Mouse (Mus musculus) MEL (cell line): ENCODE results near the gene Gm12394. TPM values are rescaled to one million over a fixed set of nuclear protein-coding genes. Genes with fewer than 3 reads are reported as not detected.

Experiments
- DNase-seq: peaks from one replicate; pipeline ENCODE4 v3.0.0; 2011; ENCODE audit warnings: low read depth, low spot score
- H3K27ac ChIP-seq: 2 replicates; pipeline ENCODE4 v1.5.1; 2012; ENCODE audit warnings: low read depth, mild to moderate bottlenecking, control low read depth, low read length, moderate library complexity; ENCODE audit not compliant: control insufficient read depth
- H3K27me3 ChIP-seq, 2 experiments: fragments of 150-350 bp in 1 of 2; sonication (generic) in 1 of 2; 2 replicates each; pipeline ENCODE4 v1.6.1; 2012; ENCODE audit warnings: low read length in 2 of 2, mild to moderate bottlenecking in 2 of 2, improper control_type of control experiment in 1 of 2, moderate library complexity in 1 of 2; ENCODE audit not compliant: insufficient read depth in 2 of 2, control insufficient read depth in 1 of 2
- H3K36me3 ChIP-seq, 2 experiments: 2 replicates each; pipeline ENCODE4 v1.6.1; 2012 to 2014; ENCODE audit warnings: low read length in 2 of 2, improper control_type of control experiment in 1 of 2, inconsistent platforms in 1 of 2, mild to moderate bottlenecking in 1 of 2; ENCODE audit not compliant: insufficient read depth in 2 of 2, control insufficient read depth in 1 of 2
- H3K4me1 ChIP-seq, 2 experiments: fragments of 150-350 bp in 1 of 2; sonication (generic) in 1 of 2; 2 replicates each; pipeline ENCODE4 v1.6.1; 2012; ENCODE audit warnings: low read length in 2 of 2, improper control_type of control experiment in 1 of 2, mild to moderate bottlenecking in 1 of 2; ENCODE audit not compliant: insufficient read depth in 2 of 2, control insufficient read depth in 1 of 2
- H3K4me3 ChIP-seq, 2 experiments: fragments of 150-350 bp in 1 of 2; sonication (generic) in 1 of 2; 2 replicates each; pipeline ENCODE4 v1.5.1; 2012; ENCODE audit warnings: low read depth in 2 of 2, low read length in 2 of 2, mild to moderate bottlenecking in 2 of 2, moderate library complexity in 2 of 2, control low read depth in 1 of 2, improper control_type of control experiment in 1 of 2; ENCODE audit not compliant: control insufficient read depth in 1 of 2, insufficient read depth in 1 of 2
- H3K79me2 ChIP-seq: 2 replicates; pipeline ENCODE4 v1.6.1; 2012; ENCODE audit warnings: mild to moderate bottlenecking, low read length, moderate library complexity; ENCODE audit not compliant: control insufficient read depth, poor library complexity, insufficient read depth
- H3K9ac ChIP-seq: 2 replicates; pipeline ENCODE4 v1.6.1; 2012; ENCODE audit warnings: low read depth, mild to moderate bottlenecking, control low read depth, low read length, moderate library complexity; ENCODE audit not compliant: control insufficient read depth, poor library complexity, severe bottlenecking
- H3K9me3 ChIP-seq: fragments of 150-350 bp; sonication (generic); replicated peaks from 2 replicates; pipeline ENCODE4 v1.6.1; 2012; ENCODE audit warnings: mild to moderate bottlenecking, low read length, improper control_type of control experiment, moderate library complexity; ENCODE audit not compliant: insufficient read depth
- BHLHE40 ChIP-seq: IDR thresholded peaks from 2 replicates; pipeline ENCODE4 v1.6.1; 2012; ENCODE audit warnings: low read depth, mild to moderate bottlenecking, inconsistent platforms, low read length, improper control_type of control experiment, borderline replicate concordance
- CHD1 ChIP-seq: IDR thresholded peaks from 2 replicates; pipeline ENCODE4 v1.6.1; 2012; ENCODE audit warnings: low read depth, mild to moderate bottlenecking, inconsistent platforms, low read length, improper control_type of control experiment
- CTCF ChIP-seq, 3 experiments: IDR thresholded peaks in 2 of 3; conservative IDR thresholded peaks in 1 of 3; 2 replicates each; pipeline ENCODE4 v1.5.1; 2011 to 2012; ENCODE audit warnings: low read length in 3 of 3, low read depth in 2 of 3, mild to moderate bottlenecking in 2 of 3, improper control_type of control experiment in 1 of 3, inconsistent platforms in 1 of 3, mixed read lengths in 1 of 3, moderate library complexity in 1 of 3; ENCODE audit not compliant: control insufficient read depth in 1 of 3, insufficient read depth in 1 of 3, poor library complexity in 1 of 3, severe bottlenecking in 1 of 3
- E2F4 ChIP-seq: IDR thresholded peaks from 2 replicates; pipeline ENCODE4 v1.6.1; 2011; ENCODE audit warnings: low read depth, low read length, improper control_type of control experiment, borderline replicate concordance
- ELF1 ChIP-seq: IDR thresholded peaks from 2 replicates; pipeline ENCODE4 v1.6.1; 2014; ENCODE audit warnings: low read depth, mild to moderate bottlenecking, inconsistent platforms, low read length, improper control_type of control experiment, moderate library complexity
- EP300 ChIP-seq, 2 experiments: IDR thresholded peaks; 2 replicates each; pipeline ENCODE4 v1.6.1; 2011; ENCODE audit warnings: improper control_type of control experiment in 2 of 2, low read length in 2 of 2, low read depth in 1 of 2, mild to moderate bottlenecking in 1 of 2
- ETS1 ChIP-seq: IDR thresholded peaks from 2 replicates; pipeline ENCODE4 v1.6.1; 2012; ENCODE audit warnings: low read depth, mild to moderate bottlenecking, inconsistent platforms, low read length, improper control_type of control experiment, moderate library complexity
- GATA1 ChIP-seq: IDR thresholded peaks from 2 replicates; pipeline ENCODE4 v1.6.1; 2011; ENCODE audit warnings: low read depth, low read length, improper control_type of control experiment
- JUND ChIP-seq: IDR thresholded peaks from 2 replicates; pipeline ENCODE4 v1.6.1; 2011; ENCODE audit warnings: low read depth, mild to moderate bottlenecking, improper control_type of control experiment, low read length
- KAT2A ChIP-seq: conservative IDR thresholded peaks from 2 replicates; pipeline ENCODE4 v1.6.1; 2012; ENCODE audit warnings: low read depth, low read length, improper control_type of control experiment, inconsistent platforms
- MAFK ChIP-seq: IDR thresholded peaks from 2 replicates; pipeline ENCODE4 v1.6.1; 2011; ENCODE audit warnings: low read depth, mild to moderate bottlenecking, low read length, improper control_type of control experiment, borderline replicate concordance
- MAZ ChIP-seq: IDR thresholded peaks from 2 replicates; pipeline ENCODE4 v1.6.1; 2012; ENCODE audit warnings: low read depth, mild to moderate bottlenecking, inconsistent platforms, low read length, improper control_type of control experiment
- MEF2A ChIP-seq: IDR thresholded peaks from 2 replicates; pipeline ENCODE4 v1.6.1; 2014; ENCODE audit warnings: low read depth, mild to moderate bottlenecking, inconsistent platforms, low read length, improper control_type of control experiment; ENCODE audit not compliant: poor library complexity, insufficient replicate concordance, severe bottlenecking; ENCODE audit errors: extremely low read depth
- NELFE ChIP-seq: IDR thresholded peaks from 2 replicates; pipeline ENCODE4 v1.6.1; 2011; ENCODE audit warnings: low read depth, low read length, improper control_type of control experiment
- POLR2AphosphoS2 ChIP-seq: IDR thresholded peaks from 2 replicates; pipeline ENCODE4 v1.6.1; 2011; ENCODE audit warnings: low read length, improper control_type of control experiment
- RAD21 ChIP-seq: IDR thresholded peaks from 2 replicates; pipeline ENCODE4 v1.6.1; 2011; ENCODE audit warnings: mild to moderate bottlenecking, low read depth, low read length, improper control_type of control experiment
- RCOR1 ChIP-seq: IDR thresholded peaks from 2 replicates; pipeline ENCODE4 v1.6.1; 2012; ENCODE audit warnings: low read depth, mild to moderate bottlenecking, inconsistent platforms, low read length, improper control_type of control experiment
- SIN3A ChIP-seq: IDR thresholded peaks from 2 replicates; pipeline ENCODE4 v1.6.1; 2012; ENCODE audit warnings: low read length, improper control_type of control experiment, inconsistent platforms
- SMC3 ChIP-seq: IDR thresholded peaks from 2 replicates; pipeline ENCODE4 v1.6.1; 2011; ENCODE audit warnings: low read depth, low read length, improper control_type of control experiment
- TAL1 ChIP-seq: IDR thresholded peaks from 2 replicates; pipeline ENCODE4 v1.6.1; 2012; ENCODE audit warnings: mild to moderate bottlenecking, inconsistent platforms, low read length, moderate library complexity, mixed read lengths
- TBP ChIP-seq: IDR thresholded peaks from 2 replicates; pipeline ENCODE4 v1.8.0; 2011; ENCODE audit warnings: low read depth, low read length, improper control_type of control experiment
- TCF12 ChIP-seq: IDR thresholded peaks from 2 replicates; pipeline ENCODE4 v1.6.1; 2014; ENCODE audit warnings: low read depth, mild to moderate bottlenecking, inconsistent platforms, low read length, improper control_type of control experiment, moderate library complexity
- ZC3H11A ChIP-seq: IDR thresholded peaks from 2 replicates; pipeline ENCODE4 v1.6.1; 2012; ENCODE audit warnings: low read depth, mild to moderate bottlenecking, inconsistent platforms, low read length, improper control_type of control experiment
- ZKSCAN1 ChIP-seq: IDR thresholded peaks from 2 replicates; pipeline ENCODE4 v1.6.1; 2012; ENCODE audit warnings: low read depth, mild to moderate bottlenecking, inconsistent platforms, low read length, improper control_type of control experiment, moderate library complexity
- ZMIZ1 ChIP-seq: IDR thresholded peaks from 2 replicates; pipeline ENCODE4 v1.6.1; 2012; ENCODE audit warnings: low read depth, mild to moderate bottlenecking, inconsistent platforms, low read length, improper control_type of control experiment, moderate library complexity
- polyA plus RNA-seq, 2 experiments: library from polyadenylated mRNA; stranded (reverse) in 1 of 2; unstranded in 1 of 2; fragments of >175 nt in 1 of 2; fragments of >200 nt in 1 of 2; gene quantifications; 2 replicates each; pipeline versions ENCODE4 v1.2.1 to v1.2.4; 2012; ENCODE audit warnings: low replicate concordance in 2 of 2, low read depth in 1 of 2; ENCODE audit not compliant: insufficient read length in 2 of 2, insufficient read depth in 1 of 2, missing spikeins in 1 of 2
- total RNA-seq: library from RNA; depleted of rRNA; stranded (reverse); fragments of 300-350 nt; gene quantifications from 2 replicates; pipeline ENCODE4 v1.2.3, GENCODE M21; 2012

Gm12394 gene
- total and polyA plus RNA-seq, 3 experiments, result 0.10 TPM; not detected in 2

GRCm38 (mm10) chr4:42872151-42872550 lies 15.6 kb upstream of the Gm12394 start:
- Histone ChIP-seq H3K79me2 (no peaks in the 10 kb centered on the region), H3K27ac (no peak overlapping the region), H3K9ac (no peak overlapping the region), H3K9me3 (no peaks in the 10 kb centered on the region), H3K27me3 (no peaks in the 10 kb centered on the region), H3K4me3 (no peak overlapping the region)
- TF ChIP-seq SMC3 (no peak), ZKSCAN1 (no peak), CTCF (IDR thresholded peaks at IDR 0.05 in 2 of 3, conservative IDR thresholded peaks at IDR 0.05 in 1 of 3; ENCODE audit: control insufficient read depth in 1 of 3, insufficient read depth in 1 of 3, low read depth in 2 of 3, low read length in 3 of 3, poor library complexity in 1 of 3, severe bottlenecking in 1 of 3) (no peak), MEF2A (no peak), TCF12 (no peak), JUND (no peak)
- TF ChIP-seq, all 39 proteins: peak for 0
- Histone ChIP-seq H3K4me1 (no peaks in the 10 kb centered on the region; a peak in 1 of 4 replicates), H3K36me3 (0 out of 4 replicates have a peak, but pooled peaks cover 0 to 3% of the 10 kb centered on the region in 2 experiments)
- DNase-seq, result peak; percentile 0

- H3K4me1 ChIP-seq, result peaks cover 2 to 4% of the 10 kb centered on the region in 2 experiments; a peak in 2 of 4 replicates
- H3K9ac ChIP-seq, result no peak overlapping the region
- H3K36me3 ChIP-seq, result 0 out of 4 replicates have a peak, but pooled peaks cover 0 to 5% of the 10 kb centered on the region in 2 experiments
- no peaks in the 10 kb centered on the region for H3K27me3 ChIP-seq
- H3K79me2 ChIP-seq, result no peaks in the 10 kb centered on the region
- H3K4me3 ChIP-seq, result no peak overlapping the region
- TF ChIP-seq ELF1 (no peak), NELFE (no peak), RAD21 (peak; percentile 56), RCOR1 (no peak), ZC3H11A (peak; percentile 63), SMC3 (peak; percentile 82), CTCF (IDR thresholded peaks at IDR 0.05 in 2 of 3, conservative IDR thresholded peaks at IDR 0.05 in 1 of 3; ENCODE audit: control insufficient read depth in 1 of 3, insufficient read depth in 1 of 3, low read depth in 2 of 3, low read length in 3 of 3, poor library complexity in 1 of 3, severe bottlenecking in 1 of 3) (peak in 1 of 3 experiments; percentile 65; a peak in 2 of 6 replicates), POLR2AphosphoS2 (no peak), ZMIZ1 (no peak), KAT2A (no peak)
- H3K9me3 ChIP-seq, result no peaks in the 10 kb centered on the region
- H3K27ac ChIP-seq, result no peak overlapping the region
- peak; percentile 48 for DNase-seq
Measured at GRCm38 (mm10) chr4:42870748-42871147, 14.2 kb upstream of the Gm12394 start.

GRCm38 (mm10) chr4:42868193-42868592 lies 11.6 kb upstream of the Gm12394 start:
- Histone ChIP-seq H3K4me1 (peaks cover 2 to 4% of the 10 kb centered on the region in 2 experiments; a peak in 2 of 4 replicates), H3K9ac (no peak overlapping the region), H3K9me3 (no peaks in the 10 kb centered on the region), H3K4me3 (no peak overlapping the region)
- TF ChIP-seq BHLHE40 (no peak), GATA1 (no peak), MAZ (no peak), SIN3A (no peak), MAFK (no peak), ZKSCAN1 (no peak), NELFE (no peak), ETS1 (no peak), TBP (no peak), E2F4 (no peak), JUND (no peak), RAD21 (no peak), CTCF (IDR thresholded peaks at IDR 0.05 in 2 of 3, conservative IDR thresholded peaks at IDR 0.05 in 1 of 3; ENCODE audit: control insufficient read depth in 1 of 3, insufficient read depth in 1 of 3, low read depth in 2 of 3, low read length in 3 of 3, poor library complexity in 1 of 3, severe bottlenecking in 1 of 3) (no peak), EP300 (IDR thresholded peaks at IDR 0.05; ENCODE audit: low read depth in 1 of 2, low read length in 2 of 2) (no peak), CHD1 (no peak), TAL1 (no peak)
- TF ChIP-seq, all 39 proteins: peak for 0
- DNase-seq, result peak; percentile 3
- Histone ChIP-seq H3K27ac (no peak overlapping the region), H3K36me3 (0 out of 4 replicates have a peak, but pooled peaks cover 0 to 5% of the 10 kb centered on the region in 2 experiments), H3K27me3 (no peaks in the 10 kb centered on the region), H3K79me2 (no peaks in the 10 kb centered on the region)
